Mouse (Mus musculus) neural tube, embryonic 15.5 days (tissue): ENCODE measurements around the gene Hck. TPM values are rescaled to one million over a fixed set of nuclear protein-coding genes. Genes with fewer than 3 reads are reported as not detected.

Source experiments
- ATAC-seq: fragments of 200-750 bp; cut with Nextera tagmentation; 2 replicates; pipeline ENCODE4 v1.8.0; 2017; ENCODE audit warnings: mild to moderate bottlenecking, moderate TSS enrichment, moderate library complexity; ENCODE audit not compliant: low FRiP score
- H3K27ac ChIP-seq: fragments of 300-500 bp; sonication (generic); replicated peaks from 2 replicates; pipeline ENCODE4 v1.5.1; 2015; ENCODE audit warnings: mild to moderate bottlenecking, inconsistent platforms
- H3K27me3 ChIP-seq: fragments of 300-500 bp; sonication (generic); replicated peaks from 2 replicates; pipeline ENCODE4 v1.6.1; 2015; ENCODE audit warnings: inconsistent platforms
- H3K36me3 ChIP-seq: fragments of 300-500 bp; sonication (generic); 2 replicates; pipeline ENCODE4 v1.6.1; 2015; ENCODE audit warnings: inconsistent platforms
- H3K4me1 ChIP-seq: fragments of 300-500 bp; sonication (generic); 2 replicates; pipeline ENCODE4 v1.6.1; 2015; ENCODE audit warnings: inconsistent platforms
- H3K4me2 ChIP-seq: fragments of 300-500 bp; sonication (generic); 2 replicates; pipeline ENCODE4 v1.6.1; 2015; ENCODE audit warnings: inconsistent platforms, mild to moderate bottlenecking, moderate library complexity
- H3K4me3 ChIP-seq: fragments of 300-500 bp; sonication (generic); replicated peaks from 2 replicates; pipeline ENCODE4 v1.5.1; 2015; ENCODE audit warnings: mild to moderate bottlenecking, inconsistent platforms
- H3K9ac ChIP-seq: fragments of 300-500 bp; sonication (generic); replicated peaks from 2 replicates; pipeline ENCODE4 v1.6.1; 2015; ENCODE audit warnings: mild to moderate bottlenecking, inconsistent platforms
- H3K9me3 ChIP-seq: fragments of 300-500 bp; sonication (generic); replicated peaks from 2 replicates; pipeline ENCODE4 v1.6.1; 2016; ENCODE audit warnings: inconsistent platforms
- WGBS: fragments of 180-500 bp; shearing (Covaris S2); methylation state at CpG from one replicate; pipeline ENCODE4 v1.1.7; 2015; ENCODE audit warnings: mixed read lengths; 5-methylcytosine and 5-hydroxymethylcytosine counted together
- polyA plus RNA-seq: library from polyadenylated mRNA; unstranded; fragments of >200 nt; fragmentation: Nextera tagmentation; extraction: Ambion mirVana; gene quantifications from 2 replicates; pipeline ENCODE4 v1.2.1, GENCODE M21; 2015

Gene Hck
- polyA plus RNA-seq, 1 experiment from 2014 or later: 3.2 TPM

DNA sequence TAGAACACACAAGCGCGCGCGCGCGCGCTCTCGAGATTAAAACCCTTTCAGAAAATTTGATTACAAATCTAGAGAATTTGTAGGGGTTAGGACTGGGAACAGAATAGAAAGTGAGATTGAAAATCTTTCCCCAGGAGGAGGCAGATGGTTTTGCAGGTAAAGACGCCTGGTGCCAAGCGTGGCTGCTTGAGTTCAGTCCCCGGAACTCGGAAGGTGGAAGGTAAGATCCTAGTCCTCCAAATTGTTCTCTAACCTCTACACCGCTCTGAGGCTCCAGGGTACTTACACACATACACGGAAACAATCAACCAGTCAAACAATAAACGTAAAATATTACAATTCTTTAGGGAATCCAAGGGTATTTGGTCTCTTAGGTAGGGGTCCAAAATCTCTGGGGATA is 466 bp upstream of the Hck start:
- H3K36me3 ChIP-seq: no peaks in the 10 kb centered on the region
- H3K9ac ChIP-seq: no peak overlapping the region
- no peak overlapping the region for H3K27ac ChIP-seq
- peak overlapping the region; percentile 90 for H3K4me2 ChIP-seq
- H3K9me3 ChIP-seq: no peaks in the 10 kb centered on the region
- WGBS: 4% methylated on average over 15 of the region's 15 CpGs
- H3K27me3 ChIP-seq: peaks cover 49% of the 10 kb centered on the region
- H3K4me3 ChIP-seq: peak overlapping the region; percentile 45
- no peak for ATAC-seq
- H3K4me1 ChIP-seq: peaks cover 17% of the 10 kb centered on the region

DNA sequence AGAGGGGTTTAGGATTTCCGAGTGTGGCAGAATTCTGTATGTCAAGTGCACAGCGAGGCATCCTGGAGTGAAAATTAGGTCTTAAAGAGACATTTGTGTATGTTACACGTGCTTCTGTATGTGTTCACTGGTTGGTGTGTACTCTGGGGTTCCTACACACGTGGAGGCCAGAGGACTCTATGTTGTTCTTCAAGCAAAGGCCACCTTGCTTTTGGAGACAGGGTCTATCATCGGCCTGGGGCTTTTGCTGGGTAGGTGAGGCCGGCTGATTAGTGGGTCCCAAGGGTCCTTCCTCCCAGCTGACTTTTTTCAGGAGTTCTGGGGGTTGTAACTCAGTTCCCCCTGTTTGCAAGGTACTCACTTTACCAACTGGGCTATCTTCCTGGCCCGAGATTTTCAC is 1.3 kb downstream of the Hck start:
- peaks cover 49% of the 10 kb centered on the region for H3K27me3 ChIP-seq
- H3K9ac ChIP-seq: no peak overlapping the region
- H3K4me3 ChIP-seq: no peak overlapping the region
- H3K4me1 ChIP-seq: peaks cover 17% of the 10 kb centered on the region
- H3K27ac ChIP-seq: no peak overlapping the region
- WGBS: 82% methylated on average over 7 of the region's 7 CpGs
- no peaks in the 10 kb centered on the region for H3K36me3 ChIP-seq
- no peaks in the 10 kb centered on the region for H3K9me3 ChIP-seq
- H3K4me2 ChIP-seq: no peak overlapping the region
- no peak for ATAC-seq

DNA sequence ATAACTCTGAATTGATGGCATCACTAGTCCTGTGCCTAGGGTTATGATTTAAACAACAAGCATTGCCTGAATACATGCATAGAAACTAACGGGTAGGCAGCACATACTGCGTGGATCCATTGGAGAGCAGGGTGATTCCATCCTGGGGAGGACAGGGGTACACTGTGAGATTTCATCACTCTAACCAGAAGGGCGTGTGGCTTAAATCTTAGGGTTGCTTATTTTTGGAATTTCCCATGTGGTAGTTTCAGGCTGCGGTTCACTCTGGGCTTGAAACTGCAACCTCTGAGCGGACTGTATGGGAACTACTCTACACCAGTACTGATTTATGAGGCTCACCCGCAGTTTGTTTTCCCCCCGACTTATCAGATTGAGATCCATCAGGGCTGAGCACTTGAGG is 3.0 kb downstream of the Hck start:
- no peak overlapping the region for H3K9ac ChIP-seq
- peaks cover 17% of the 10 kb centered on the region for H3K4me1 ChIP-seq
- peaks cover 49% of the 10 kb centered on the region for H3K27me3 ChIP-seq
- H3K4me2 ChIP-seq: no peak overlapping the region
- no peaks in the 10 kb centered on the region for H3K36me3 ChIP-seq
- H3K27ac ChIP-seq: no peak overlapping the region
- H3K4me3 ChIP-seq: no peak overlapping the region
- ATAC-seq: no peak
- 87% methylated on average over 7 of the region's 7 CpGs for WGBS
- H3K9me3 ChIP-seq: no peaks in the 10 kb centered on the region

DNA sequence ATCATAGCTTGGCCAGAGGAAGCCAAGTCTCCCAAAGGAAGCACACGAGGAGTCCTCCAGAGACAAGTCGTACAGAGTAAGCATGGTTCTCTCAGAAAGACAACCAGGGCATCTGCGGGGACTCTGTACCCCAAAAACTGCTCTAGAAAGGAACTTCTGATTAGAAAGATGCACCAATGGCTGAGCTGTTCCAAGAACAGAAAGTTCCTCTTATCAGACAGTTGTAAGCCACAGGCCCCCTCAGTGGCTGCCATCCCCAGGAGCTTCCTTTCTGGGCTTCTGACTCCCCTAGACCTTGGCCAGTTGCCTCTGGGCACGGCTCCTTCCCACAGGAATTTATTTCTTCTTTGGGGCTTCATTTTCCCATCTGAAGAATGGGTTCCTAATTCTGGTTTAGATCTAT is 7.4 kb downstream of the Hck start:
- H3K36me3 ChIP-seq: no peaks in the 10 kb centered on the region
- no peak overlapping the region for H3K4me2 ChIP-seq
- no peak overlapping the region for H3K9ac ChIP-seq
- peaks cover 9% of the 10 kb centered on the region for H3K27me3 ChIP-seq
- no peak for ATAC-seq
- no peak overlapping the region for H3K4me3 ChIP-seq
- H3K27ac ChIP-seq: no peak overlapping the region
- H3K9me3 ChIP-seq: no peaks in the 10 kb centered on the region
- 77% methylated on average over 4 of the region's 4 CpGs for WGBS
- H3K4me1 ChIP-seq: no peaks in the 10 kb centered on the region

DNA sequence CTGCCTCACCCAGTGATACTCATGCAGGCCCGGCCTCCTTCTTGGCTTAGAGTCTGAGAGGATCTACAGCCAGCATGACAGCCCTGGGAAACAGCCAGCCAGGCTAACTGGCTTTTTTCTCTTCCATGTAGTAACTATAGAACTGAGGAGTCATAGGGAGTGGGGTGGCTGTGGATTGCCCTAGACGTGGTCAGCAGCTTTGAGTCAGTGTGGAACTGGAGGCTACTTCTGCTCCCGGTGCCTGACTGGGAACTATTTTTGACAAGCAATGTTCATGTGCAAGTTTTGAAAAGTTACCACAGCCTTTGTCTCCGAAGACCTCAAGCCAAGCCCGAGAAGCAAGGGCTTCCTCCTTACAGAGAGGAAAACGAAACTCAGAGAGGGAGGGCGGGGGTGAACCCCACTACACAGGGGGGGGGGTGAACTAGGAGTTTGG is 8.8 kb downstream of the Hck start:
- Histone ChIP-seq H3K9ac (no peak overlapping the region), H3K27me3 (no peaks in the 10 kb centered on the region), H3K4me2 (no peak overlapping the region), H3K9me3 (no peaks in the 10 kb centered on the region), H3K36me3 (no peaks in the 10 kb centered on the region), H3K4me1 (no peaks in the 10 kb centered on the region), H3K4me3 (no peak overlapping the region), H3K27ac (no peak overlapping the region)
- no peak for ATAC-seq
- 84% methylated on average over 7 of the region's 7 CpGs for whole genome bisulfite sequencing

DNA sequence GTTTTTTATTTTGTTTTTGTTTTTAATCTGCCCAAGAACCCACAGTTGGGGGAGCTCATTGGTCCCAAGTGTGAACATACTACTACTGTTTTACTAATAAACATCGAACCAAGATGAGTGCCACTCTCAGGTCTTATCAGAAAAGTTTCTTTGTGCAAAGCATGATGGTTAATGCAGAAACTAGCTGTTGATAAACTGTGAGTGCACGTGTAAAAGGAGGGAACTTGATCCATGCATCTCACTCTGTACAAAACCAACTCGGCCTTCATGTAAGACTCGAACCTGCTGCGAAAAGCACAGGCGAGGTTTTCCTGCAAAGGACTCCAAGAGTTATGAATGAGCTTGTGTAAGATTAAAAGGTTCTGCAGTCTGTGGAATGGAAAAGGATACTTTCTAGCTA is 11.2 kb downstream of the Hck start:
- Histone ChIP-seq H3K4me2 (no peak overlapping the region), H3K4me3 (no peak overlapping the region), H3K36me3 (no peaks in the 10 kb centered on the region), H3K4me1 (no peaks in the 10 kb centered on the region), H3K27ac (no peak overlapping the region), H3K9me3 (no peaks in the 10 kb centered on the region), H3K9ac (no peak overlapping the region), H3K27me3 (no peaks in the 10 kb centered on the region)
- no peak for ATAC-seq
- 89% methylated on average over 6 of the region's 6 CpGs for WGBS

DNA sequence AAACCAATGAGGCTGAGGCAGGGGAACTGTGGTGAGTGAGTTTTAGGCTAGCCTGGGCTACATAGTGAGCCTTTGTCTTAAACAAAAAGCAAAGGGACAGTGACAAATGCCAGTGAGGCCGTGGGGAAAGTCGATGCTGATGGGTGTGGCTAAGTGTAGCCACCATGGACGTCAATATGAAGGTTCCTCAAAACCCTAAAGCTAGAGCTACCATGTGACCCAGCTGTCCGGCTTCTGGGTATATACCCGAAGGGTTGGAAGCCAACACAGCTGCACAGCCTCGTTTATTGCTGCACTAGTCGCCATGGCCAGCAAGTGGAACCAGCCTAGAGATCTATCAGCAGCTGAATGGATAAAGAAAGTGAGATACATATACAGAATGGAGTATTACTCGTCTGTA is 11.9 kb downstream of the Hck start:
- Histone ChIP-seq H3K4me3 (no peak overlapping the region), H3K27me3 (no peaks in the 10 kb centered on the region), H3K9me3 (no peaks in the 10 kb centered on the region), H3K36me3 (no peaks in the 10 kb centered on the region), H3K4me1 (no peaks in the 10 kb centered on the region), H3K27ac (no peak overlapping the region), H3K9ac (no peak overlapping the region), H3K4me2 (no peak overlapping the region)
- ATAC-seq: no peak
- 70% methylated on average over 8 of the region's 8 CpGs for WGBS

DNA sequence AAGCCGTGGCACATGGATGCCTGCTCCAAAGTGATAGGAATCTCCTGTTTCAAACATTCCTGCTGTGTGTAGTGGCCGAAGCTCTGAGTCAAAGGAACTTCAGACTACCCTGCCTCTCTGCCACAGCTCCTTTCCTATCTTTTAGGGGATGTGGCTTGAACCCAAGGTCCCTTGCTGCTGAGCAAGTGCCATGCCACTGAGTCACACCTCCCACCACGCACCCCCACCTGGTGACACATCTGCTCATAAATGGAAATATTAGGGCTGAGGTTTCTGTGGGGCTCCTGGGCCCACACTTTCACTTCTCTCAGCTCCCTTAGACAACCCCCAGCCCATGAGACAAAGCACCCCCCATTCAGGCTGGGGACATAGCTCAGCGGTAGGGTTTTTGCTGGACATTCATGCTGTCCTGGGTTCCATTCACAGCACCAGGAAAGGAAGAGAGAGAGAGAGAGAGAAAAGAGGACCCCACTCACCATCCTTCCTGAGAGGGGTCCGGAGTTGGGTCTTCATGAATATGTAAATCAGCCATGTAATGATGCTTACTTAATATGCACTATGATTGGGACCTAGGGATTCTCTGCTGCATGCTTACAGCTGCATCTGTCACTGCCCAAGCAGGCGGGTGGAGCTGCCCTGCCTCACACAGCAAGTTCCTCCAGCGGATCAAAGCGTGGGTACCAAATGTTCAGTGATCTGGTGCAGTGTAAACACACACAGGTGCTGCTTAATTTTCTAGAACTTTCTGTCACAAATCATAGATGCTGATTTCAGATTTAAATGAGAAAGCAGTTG is 13.8 kb downstream of the Hck start:
- Histone ChIP-seq H3K4me1 (no peaks in the 10 kb centered on the region), H3K9ac (no peak overlapping the region), H3K27me3 (no peaks in the 10 kb centered on the region), H3K36me3 (no peaks in the 10 kb centered on the region), H3K4me3 (no peak overlapping the region), H3K27ac (no peak overlapping the region), H3K4me2 (no peak overlapping the region), H3K9me3 (no peaks in the 10 kb centered on the region)
- WGBS: 65% methylated on average over 8 of the region's 8 CpGs
- ATAC-seq: no peak

DNA sequence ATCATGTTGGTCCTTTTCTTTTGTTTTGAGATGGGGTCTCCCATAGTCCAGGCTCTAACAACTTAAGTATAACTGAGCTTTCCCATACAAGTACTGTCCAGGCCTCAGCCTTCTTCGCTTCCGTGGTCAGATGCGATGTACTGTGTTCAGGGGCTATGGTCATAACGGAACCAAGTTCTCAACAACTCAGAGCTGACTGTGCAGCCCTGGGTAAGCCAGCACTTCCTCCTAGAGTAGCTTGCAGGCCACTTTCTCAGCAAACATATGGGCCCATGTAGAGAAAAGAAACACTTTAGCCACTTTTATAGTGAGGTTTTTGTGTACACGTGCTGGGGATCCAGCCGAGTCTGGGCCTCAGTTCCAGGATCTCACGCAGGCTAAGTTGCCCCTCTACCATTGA is 14.4 kb downstream of the Hck start:
- H3K4me1 ChIP-seq: no peaks in the 10 kb centered on the region
- 92% methylated on average over 7 of the region's 7 CpGs for WGBS
- no peaks in the 10 kb centered on the region for H3K27me3 ChIP-seq
- H3K4me2 ChIP-seq: no peak overlapping the region
- no peak overlapping the region for H3K4me3 ChIP-seq
- ATAC-seq: no peak
- H3K9me3 ChIP-seq: no peaks in the 10 kb centered on the region
- H3K9ac ChIP-seq: no peak overlapping the region
- H3K27ac ChIP-seq: no peak overlapping the region
- H3K36me3 ChIP-seq: no peaks in the 10 kb centered on the region

DNA sequence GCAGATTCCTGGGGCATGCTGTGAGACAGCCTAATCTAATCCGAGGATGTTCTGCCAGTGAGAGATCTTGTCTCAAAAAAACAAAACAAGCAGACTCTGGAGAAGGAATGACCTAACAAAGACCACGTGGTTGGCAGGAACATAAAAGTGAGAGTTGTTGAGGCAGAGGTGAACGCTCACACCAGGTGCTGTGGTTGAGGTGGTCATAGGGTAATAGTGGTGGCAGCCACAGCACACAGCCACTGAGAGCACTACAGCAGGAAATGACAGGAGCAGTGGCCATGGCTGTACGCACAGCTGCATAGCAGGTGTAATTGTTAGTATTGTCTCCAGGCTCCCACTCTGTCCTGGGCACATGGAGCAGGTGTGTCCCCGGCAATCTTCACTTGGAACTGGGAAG is 17.6 kb downstream of the Hck start:
- no peak for ATAC-seq
- no peaks in the 10 kb centered on the region for H3K4me1 ChIP-seq

DNA sequence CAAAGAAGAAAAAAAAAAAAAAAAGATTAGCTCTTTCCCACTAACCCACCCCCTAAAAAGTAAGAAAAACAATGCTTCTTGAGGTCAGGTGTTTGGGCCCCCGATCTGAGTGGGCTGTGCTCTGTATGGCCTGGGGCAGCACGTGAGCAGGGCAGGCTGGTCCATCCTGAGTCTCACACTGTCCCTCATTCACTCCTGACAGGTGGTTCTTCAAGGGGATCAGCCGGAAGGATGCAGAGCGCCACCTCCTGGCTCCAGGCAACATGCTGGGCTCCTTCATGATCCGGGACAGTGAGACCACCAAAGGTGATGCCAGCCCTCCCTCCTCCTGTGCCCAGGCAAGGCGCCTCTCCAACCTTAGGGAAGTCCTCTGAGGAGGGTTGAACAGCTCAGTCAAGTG is 22.8 kb downstream of the Hck start:
- Histone ChIP-seq H3K9ac (no peak overlapping the region), H3K4me2 (no peak overlapping the region), H3K36me3 (no peaks in the 10 kb centered on the region), H3K4me3 (no peak overlapping the region), H3K27me3 (no peaks in the 10 kb centered on the region), H3K27ac (no peak overlapping the region), H3K4me1 (no peaks in the 10 kb centered on the region), H3K9me3 (no peaks in the 10 kb centered on the region)
- ATAC-seq: no peak
- WGBS: 16% methylated on average over 6 of the region's 6 CpGs

More for the DNA sequence above, 17.6 kb downstream of the Hck start:
- Histone ChIP-seq H3K9ac (no peak overlapping the region), H3K9me3 (no peaks in the 10 kb centered on the region), H3K4me2 (no peak overlapping the region), H3K27ac (no peak overlapping the region), H3K4me3 (no peak overlapping the region), H3K27me3 (no peaks in the 10 kb centered on the region), H3K36me3 (no peaks in the 10 kb centered on the region)
- 51% methylated on average over 5 of the region's 5 CpGs for WGBS

DNA sequence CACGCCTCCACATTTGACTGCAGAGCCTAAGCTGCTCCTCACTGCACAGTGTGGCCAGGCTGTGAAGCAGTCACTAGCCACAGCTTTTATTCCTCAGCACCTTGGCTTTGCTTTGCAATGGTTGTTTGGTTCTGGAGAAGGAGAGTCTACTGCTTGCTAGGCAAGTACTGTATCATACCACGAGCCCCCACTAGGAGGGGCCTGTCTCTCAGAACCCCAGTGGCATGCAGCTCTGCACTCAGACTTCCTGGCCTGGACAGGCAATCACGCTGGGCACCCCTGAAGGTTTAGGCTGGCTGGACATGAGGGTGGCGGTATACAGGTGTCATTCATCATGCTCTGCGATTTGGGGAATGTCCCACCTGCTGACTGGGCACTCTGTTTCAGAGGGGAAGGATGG is 26.0 kb downstream of the Hck start:
- no peak overlapping the region for H3K9ac ChIP-seq

More for the DNA sequence above, 26.0 kb downstream of the Hck start:
- WGBS: 41% methylated on average over 5 of the region's 5 CpGs
- Histone ChIP-seq H3K27me3 (no peaks in the 10 kb centered on the region), H3K27ac (no peak overlapping the region), H3K4me3 (no peak overlapping the region), H3K4me1 (no peaks in the 10 kb centered on the region), H3K4me2 (no peak overlapping the region), H3K36me3 (no peaks in the 10 kb centered on the region), H3K9me3 (no peaks in the 10 kb centered on the region)
- no peak for ATAC-seq
